Mouse (Mus musculus) midbrain, embryonic 11.5 days (tissue): ENCODE measurements around the gene Pou2f3. TPM values are rescaled to one million over a fixed set of nuclear protein-coding genes. Genes with fewer than 3 reads are reported as not detected.

ENCODE experiments used
- ATAC-seq: fragments of 200-750 bp; cut with Nextera tagmentation; 2 replicates; pipeline ENCODE4 v1.8.0; 2017; ENCODE audit warnings: moderate TSS enrichment, moderate library complexity; ENCODE audit not compliant: low FRiP score
- DNase-seq: peaks from one replicate; pipeline ENCODE4 v3.0.0; 2015; ENCODE audit warnings: low spot score; ENCODE audit errors: missing footprints
- H3K27ac ChIP-seq: fragments of 300-500 bp; sonication (generic); 2 replicates; pipeline ENCODE4 v1.5.1; 2014; ENCODE audit warnings: low read depth, low read length
- H3K27me3 ChIP-seq: fragments of 300-500 bp; sonication (generic); 2 replicates; pipeline ENCODE4 v1.6.1; 2014; ENCODE audit warnings: mild to moderate bottlenecking, low read length, moderate library complexity, mixed read lengths; ENCODE audit not compliant: control insufficient read depth, insufficient read depth
- H3K36me3 ChIP-seq: fragments of 300-500 bp; sonication (generic); 2 replicates; pipeline ENCODE4 v1.6.1; 2014; ENCODE audit warnings: mild to moderate bottlenecking, low read length, moderate library complexity, mixed read lengths; ENCODE audit not compliant: control insufficient read depth, insufficient read depth
- H3K4me1 ChIP-seq: fragments of 300-500 bp; sonication (generic); 2 replicates; pipeline ENCODE4 v1.6.1; 2014; ENCODE audit warnings: low read length; ENCODE audit not compliant: control insufficient read depth, insufficient read depth
- H3K4me2 ChIP-seq: fragments of 300-500 bp; sonication (generic); 2 replicates; pipeline ENCODE4 v1.6.1; 2014; ENCODE audit warnings: mild to moderate bottlenecking, moderate library complexity
- H3K4me3 ChIP-seq: fragments of 300-500 bp; sonication (generic); 2 replicates; pipeline ENCODE4 v1.5.1; 2014; ENCODE audit warnings: low read depth, low read length
- H3K9ac ChIP-seq: fragments of 300-500 bp; sonication (generic); 2 replicates; pipeline ENCODE4 v1.6.1; 2014; ENCODE audit warnings: low read length
- H3K9me3 ChIP-seq: fragments of 300-500 bp; sonication (generic); 2 replicates; pipeline ENCODE4 v1.6.1; 2016; ENCODE audit warnings: low read length; ENCODE audit not compliant: control insufficient read depth
- WGBS: fragments of 180-500 bp; shearing (Covaris S2); extraction: QIAGEN DNeasy Blood & Tissue Kit; methylation state at CpG from one replicate; pipeline ENCODE4 v1.1.7; 2014; 5-methylcytosine and 5-hydroxymethylcytosine counted together
- polyA plus RNA-seq: library from polyadenylated mRNA; unstranded; fragments of >200 nt; fragmentation: Nextera tagmentation; extraction: Ambion mirVana; gene quantifications from 2 replicates; pipeline ENCODE4 v1.2.1, GENCODE M21; 2014

Pou2f3 gene
- polyA plus RNA-seq, 1 experiment from 2014 or later, result not detected

- WGBS, result 27% methylated on average over 22 of the region's 22 CpGs
- Histone ChIP-seq H3K4me3 (peak overlapping the region; percentile 90), H3K9me3 (no peaks in the 10 kb centered on the region), H3K27ac (no peak overlapping the region), H3K4me1 (peaks cover 21% of the 10 kb centered on the region), H3K27me3 (no peaks in the 10 kb centered on the region), H3K9ac (peak overlapping the region; percentile 93), H3K4me2 (peak overlapping the region; percentile 74), H3K36me3 (no peaks in the 10 kb centered on the region; the same call in 1 of the 2 replicates)
- ATAC-seq, result peak; percentile 54
- peak; percentile 89 for DNase-seq
These were observed 103.6 kb downstream of the Pou2f3 start for GRCm38 (mm10) chr9:43106426-43107186.

GRCm38 (mm10) chr9:43105664-43106361 lies 104.4 kb downstream of the Pou2f3 start:
- WGBS, result under 1% methylated on average over 90 of the region's 91 CpGs
- peak; percentile 91 for ATAC-seq
- Histone ChIP-seq H3K9ac (peak overlapping the region; percentile 93), H3K27me3 (no peaks in the 10 kb centered on the region), H3K4me3 (peak overlapping the region; percentile 90), H3K27ac (peak overlapping the region; percentile 83), H3K4me1 (peaks cover 21% of the 10 kb centered on the region), H3K9me3 (no peaks in the 10 kb centered on the region), H3K4me2 (peak overlapping the region; percentile 74), H3K36me3 (no peaks in the 10 kb centered on the region)
- DNase-seq, result peak; percentile 99

- DNase-seq (peak; percentile 94), ATAC-seq (0 out of 2 replicates have a peak, but pooled peaks have one; percentile 10)
- WGBS, result under 1% methylated on average over 40 of the region's 40 CpGs
These were observed 105.1 kb downstream of the Pou2f3 start for GRCm38 (mm10) chr9:43104873-43105663.

GRCm38 (mm10) chr9:43104526-43104872 lies 105.7 kb downstream of the Pou2f3 start:
- peak overlapping the region; percentile 90 for H3K4me3 ChIP-seq
- no peaks in the 10 kb centered on the region for H3K9me3 ChIP-seq
- no peak for ATAC-seq
- no peak overlapping the region for H3K27ac ChIP-seq
- H3K27me3 ChIP-seq, result no peaks in the 10 kb centered on the region
- H3K4me2 ChIP-seq, result peak overlapping the region; percentile 74
- H3K4me1 ChIP-seq, result peaks cover 21% of the 10 kb centered on the region
- DNase-seq, result no peak
- peak overlapping the region; percentile 93 for H3K9ac ChIP-seq
- H3K36me3 ChIP-seq, result no peaks in the 10 kb centered on the region
- WGBS, result 13% methylated on average over 4 of the region's 4 CpGs

More at GRCm38 (mm10) chr9:43104873-43105663, 105.1 kb downstream of the Pou2f3 start:
- Histone ChIP-seq H3K4me1 (peaks cover 21% of the 10 kb centered on the region), H3K9ac (peak overlapping the region; percentile 93), H3K4me2 (peak overlapping the region; percentile 74), H3K4me3 (peak overlapping the region; percentile 90), H3K27ac (peak overlapping the region; percentile 83), H3K9me3 (no peaks in the 10 kb centered on the region), H3K27me3 (no peaks in the 10 kb centered on the region), H3K36me3 (no peaks in the 10 kb centered on the region)

GRCm38 (mm10) chr9:43103675-43104299 lies 106.4 kb downstream of the Pou2f3 start:
- ATAC-seq, result no peak
- 44% methylated on average over 4 of the region's 4 CpGs for WGBS

GRCm38 (mm10) chr9:43102931-43103330 lies 107.2 kb downstream of the Pou2f3 start:
- Histone ChIP-seq H3K27me3 (no peaks in the 10 kb centered on the region), H3K4me3 (0 out of 2 replicates have a peak overlapping the region, but pooled peaks have one; percentile 6), H3K27ac (no peak overlapping the region), H3K4me2 (peak overlapping the region; percentile 74), H3K36me3 (no peaks in the 10 kb centered on the region), H3K9me3 (no peaks in the 10 kb centered on the region), H3K4me1 (peaks cover 21% of the 10 kb centered on the region), H3K9ac (no peak overlapping the region)
- no peak for DNase-seq
- no peak for ATAC-seq
- 93% methylated on average over 2 of the region's 2 CpGs for WGBS

More at GRCm38 (mm10) chr9:43103675-43104299, 106.4 kb downstream of the Pou2f3 start:
- Histone ChIP-seq H3K27ac (no peak overlapping the region), H3K4me1 (peaks cover 21% of the 10 kb centered on the region), H3K9ac (no peak overlapping the region), H3K9me3 (no peaks in the 10 kb centered on the region), H3K4me2 (peak overlapping the region; percentile 74), H3K27me3 (no peaks in the 10 kb centered on the region), H3K36me3 (no peaks in the 10 kb centered on the region), H3K4me3 (peak overlapping the region; percentile 90)
- DNase-seq, result no peak

GRCm38 (mm10) chr9:43101936-43102595 lies 108.1 kb downstream of the Pou2f3 start:
- H3K4me2 ChIP-seq, result no peak overlapping the region
- WGBS, result 81% methylated on average over 8 of the region's 8 CpGs
- H3K27me3 ChIP-seq, result no peaks in the 10 kb centered on the region
- no peak overlapping the region for H3K4me3 ChIP-seq
- ATAC-seq (no peak), DNase-seq (no peak)
- H3K9me3 ChIP-seq, result no peaks in the 10 kb centered on the region
- peak overlapping the region; percentile 12; the same call in 1 of the 2 replicates for H3K27ac ChIP-seq
- H3K9ac ChIP-seq, result no peak overlapping the region
- no peaks in the 10 kb centered on the region for H3K36me3 ChIP-seq
- peaks cover 21% of the 10 kb centered on the region for H3K4me1 ChIP-seq

GRCm38 (mm10) chr9:43098922-43099321 lies 111.2 kb downstream of the Pou2f3 start:
- WGBS, result 76% methylated on average over 4 of the region's 4 CpGs
- Histone ChIP-seq H3K27me3 (no peaks in the 10 kb centered on the region), H3K36me3 (no peaks in the 10 kb centered on the region), H3K4me2 (no peak overlapping the region), H3K9ac (no peak overlapping the region), H3K4me1 (peaks cover 13% of the 10 kb centered on the region), H3K4me3 (no peak overlapping the region), H3K27ac (no peak overlapping the region), H3K9me3 (no peaks in the 10 kb centered on the region)
- DNase-seq (no peak), ATAC-seq (no peak)
